Mouse (Mus musculus) left cerebral cortex, postnatal 14 days (tissue): ENCODE data around the gene Tbc1d25. TPM values are rescaled to one million over a fixed set of nuclear protein-coding genes. Genes with fewer than 3 reads are reported as not detected.
A peak's percentile ranks its signal among the peaks of the same experiment; 100 is the strongest.

Source experiments
- DNase-seq, 2 experiments: peaks; one replicate each; pipeline ENCODE4 v3.0.0; 2021 to 2022; ENCODE audit warnings: low spot score in 2 of 2, mixed read lengths in 1 of 2
- intact Hi-C: fragments of 180-260 bp; cut with DNase I; formaldehyde crosslinking; loops from one replicate; pipeline ENCODE4 v1.15.1; 2025
- total RNA-seq, 2 experiments: library from RNA; stranded (reverse); gene quantifications; 2 replicates each; pipeline ENCODE4 v1.2.3; 2021

Tbc1d25 gene
- total RNA-seq, 2 experiments from 2014 or later = 15.7 to 16.3 TPM

DNA sequence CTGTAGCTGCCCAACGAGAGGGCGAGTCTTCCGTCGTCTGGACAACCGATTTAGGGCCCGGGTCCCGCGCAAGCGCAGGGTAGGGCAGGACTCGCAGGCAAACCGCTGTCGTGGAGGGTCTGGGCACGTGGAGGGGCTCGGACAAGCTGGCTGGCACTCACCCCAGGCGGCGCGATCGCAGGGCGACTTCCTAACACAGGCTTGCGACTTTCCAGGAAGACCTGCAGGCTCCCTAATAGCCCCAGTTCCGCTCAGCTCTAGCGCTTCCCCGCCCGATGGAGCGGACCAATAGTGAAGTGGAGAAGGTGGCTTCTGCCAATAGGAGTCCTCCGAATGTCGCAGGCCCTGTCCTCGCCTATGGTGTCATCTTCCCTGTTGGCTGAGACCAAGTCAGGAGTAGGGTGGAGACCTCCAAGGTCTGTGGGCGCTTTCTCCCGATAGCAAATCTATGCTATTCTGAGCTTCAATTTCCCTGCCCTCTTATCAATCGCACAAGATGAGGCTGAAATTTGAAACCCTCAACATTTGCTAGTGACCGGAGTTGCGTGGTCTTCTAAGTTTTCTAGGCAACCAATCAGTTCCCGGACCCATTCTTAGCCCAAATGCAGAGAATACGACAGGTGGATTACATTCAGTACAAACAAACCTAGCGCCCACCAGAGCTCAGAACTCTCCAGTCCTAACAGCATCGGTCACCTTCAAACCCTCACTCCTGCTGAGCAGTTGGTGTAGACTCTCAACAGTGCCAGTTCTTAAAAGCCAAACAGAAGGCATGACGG, 16.8 kb upstream of the Tbc1d25 start:
- intact Hi-C loops = loop anchor here (5.0 kb wide), 1 partner anchor 59 kb away; the partner anchor contains the start of gene Ftsj1

DNA sequence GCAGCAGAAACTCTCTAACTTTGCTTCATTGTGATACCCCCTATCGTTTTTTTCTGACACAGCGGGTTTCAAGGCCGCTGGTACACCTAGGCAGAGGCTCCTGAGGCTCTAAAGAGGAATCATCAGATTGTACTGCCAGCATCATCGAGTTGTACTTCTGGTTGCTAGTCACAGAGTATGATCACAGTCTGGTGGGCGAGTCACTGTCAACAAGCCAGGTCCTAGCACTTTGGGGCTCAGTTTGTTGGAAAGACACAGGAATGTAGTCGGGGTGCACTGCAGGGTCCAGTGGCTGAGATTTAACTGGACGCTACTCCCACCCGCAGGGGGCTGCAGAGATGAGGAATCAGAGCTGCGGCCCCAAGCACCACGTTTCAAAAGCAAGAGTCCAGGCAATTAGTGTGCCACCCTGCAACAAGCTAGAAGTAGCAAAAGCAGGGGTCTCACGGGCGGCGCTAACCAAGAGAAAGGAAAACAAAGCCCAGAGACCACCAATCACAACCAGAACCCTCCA, 16.2 kb upstream of the Tbc1d25 start:
- intact Hi-C loops = loop anchor here (5.0 kb wide), 1 partner anchor 60 kb away; the partner anchor contains the start of gene Ftsj1
- peak in 1 of 2 experiments; percentile 5 for DNase-seq

More for the DNA sequence above, 16.8 kb upstream of the Tbc1d25 start:
- DNase-seq = peak; percentile 76 to 79

DNA sequence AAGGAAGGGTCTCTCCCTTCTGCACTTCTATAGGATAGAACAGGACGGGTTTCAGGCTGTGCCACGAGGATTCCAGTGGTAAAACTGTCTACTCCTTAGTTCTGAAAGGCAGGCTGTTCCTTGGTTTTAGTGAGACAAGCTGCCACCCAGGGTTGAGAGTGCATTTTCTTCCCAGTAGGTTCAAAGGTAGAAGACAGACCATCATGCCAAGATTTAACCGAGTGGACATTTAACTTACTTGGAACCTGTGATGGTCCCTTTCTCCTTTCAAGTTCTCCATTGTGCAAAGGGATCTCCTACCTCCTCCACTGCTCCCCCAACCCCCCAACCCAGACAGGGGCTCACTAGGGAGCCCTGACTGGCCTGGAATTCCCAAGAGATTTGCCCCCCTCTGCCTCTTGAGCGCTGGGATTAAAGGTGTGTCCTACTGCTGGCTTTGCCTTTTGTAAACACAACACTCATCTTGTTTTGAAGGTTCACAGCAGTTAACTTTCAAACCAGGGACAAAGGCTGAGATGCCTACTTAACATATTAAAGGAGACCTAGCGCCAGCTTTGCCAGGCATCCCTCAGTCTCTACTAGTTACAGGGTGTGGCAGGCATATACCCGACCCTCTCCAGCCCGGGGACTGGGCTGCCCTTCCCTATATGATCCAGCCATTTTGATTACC, 7.0 kb upstream of the Tbc1d25 start:
- intact Hi-C loops = no loop called here
- DNase-seq = no peak

DNA sequence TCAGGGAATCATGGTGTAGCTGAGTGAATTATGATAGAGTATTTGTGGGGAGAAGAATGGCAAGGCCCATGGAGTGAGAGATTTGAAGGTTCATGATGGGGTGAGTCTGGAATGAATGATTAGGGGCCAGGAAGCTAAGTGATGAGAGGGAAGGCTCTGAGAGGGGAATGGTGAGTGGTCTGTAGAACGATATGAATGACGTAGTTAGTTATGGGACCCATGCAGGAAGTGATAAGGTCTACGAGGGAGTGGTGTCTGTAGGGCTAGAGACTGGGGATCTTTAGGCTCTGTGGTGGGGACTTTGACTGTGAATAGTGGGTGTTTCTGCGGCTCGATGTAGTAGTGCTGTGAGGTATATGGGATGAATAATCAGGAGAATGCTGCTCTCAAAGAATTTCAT, 3.7 kb upstream of the Tbc1d25 start:
- DNase-seq = no peak
- intact Hi-C loops = no loop called here

DNA sequence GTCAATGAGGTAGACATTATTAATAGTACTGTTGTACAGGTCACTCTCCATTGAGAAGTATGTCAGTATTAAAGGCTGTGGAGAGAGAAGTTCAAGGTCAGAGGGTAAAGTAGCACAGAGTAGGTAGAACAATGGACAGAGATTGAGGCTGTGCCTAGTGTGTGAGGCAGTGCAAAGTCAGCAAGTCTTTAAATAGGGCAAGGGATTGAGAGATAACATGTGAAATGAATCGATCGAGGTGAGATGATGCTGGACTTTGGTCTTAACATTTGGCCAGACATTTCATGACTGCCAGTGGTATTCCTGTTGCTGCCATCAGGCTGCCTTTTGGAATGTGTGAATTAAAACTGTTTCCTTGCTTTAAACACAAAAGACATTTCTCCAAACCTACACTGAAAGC, 2.9 kb upstream of the Tbc1d25 start:
- intact Hi-C loops = no loop called here

DNA sequence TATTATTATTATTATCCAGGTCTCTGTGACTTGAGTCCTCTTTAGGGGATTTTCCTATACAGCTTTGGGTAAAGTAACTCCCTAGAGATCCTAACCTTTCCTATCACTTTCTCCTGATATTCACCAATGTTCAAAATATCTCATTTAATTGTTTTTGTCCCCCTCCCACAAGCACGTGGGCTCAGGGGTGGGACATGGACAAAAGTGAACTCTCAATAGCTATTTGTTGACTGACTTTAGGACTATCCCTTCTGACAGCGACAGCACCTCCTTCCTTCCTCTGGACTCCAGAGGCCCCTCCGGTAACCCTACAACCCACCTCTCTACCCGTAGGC, 845 bp downstream of the Tbc1d25 start:
- intact Hi-C loops = no loop called here
- no peak for DNase-seq

More for the DNA sequence above, 2.9 kb upstream of the Tbc1d25 start:
- no peak for DNase-seq

DNA sequence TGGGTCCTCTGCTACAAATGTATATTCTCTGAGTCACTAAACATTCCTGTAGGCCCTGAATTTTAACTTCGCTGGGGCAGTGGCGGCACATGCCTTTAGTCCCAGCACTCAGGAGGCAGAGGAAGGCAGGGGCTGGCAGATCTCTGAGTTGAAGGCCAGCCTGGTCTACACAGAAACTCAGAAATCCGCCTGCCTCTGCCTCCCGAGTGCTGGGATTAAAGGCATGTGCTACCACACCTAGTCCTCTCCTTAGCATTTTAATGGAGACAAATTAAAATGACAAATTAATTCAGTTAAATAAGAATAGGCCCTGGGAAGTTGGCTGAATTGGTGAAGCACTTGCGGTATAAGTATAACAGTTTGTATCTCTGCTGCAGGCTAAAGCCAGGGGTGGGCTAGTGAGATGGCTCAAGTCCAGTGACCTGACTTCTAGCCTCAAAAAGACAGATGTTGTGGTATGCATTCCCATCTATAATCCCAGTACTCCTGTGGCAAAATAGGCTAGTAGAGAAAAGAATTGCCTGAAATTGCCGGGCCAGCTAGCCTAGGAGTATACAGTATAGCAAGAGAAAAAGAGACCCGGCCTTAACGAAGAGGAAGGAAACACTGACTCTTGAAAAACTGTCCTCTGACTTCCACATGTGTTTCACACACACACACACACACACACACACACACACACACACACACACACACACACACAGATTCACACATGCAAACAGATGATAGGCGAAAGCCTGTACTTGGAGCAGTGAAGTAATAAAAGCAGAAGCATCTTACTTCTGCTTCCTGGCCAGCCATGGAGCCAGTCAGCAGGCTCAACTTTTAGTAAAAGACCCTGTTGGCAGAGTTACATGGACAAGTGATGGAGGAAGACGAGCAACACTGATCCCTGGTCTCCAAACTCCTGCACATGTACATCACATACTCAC, 8.0 kb downstream of the Tbc1d25 start:
- no peak for DNase-seq
- intact Hi-C loops = no loop called here

DNA sequence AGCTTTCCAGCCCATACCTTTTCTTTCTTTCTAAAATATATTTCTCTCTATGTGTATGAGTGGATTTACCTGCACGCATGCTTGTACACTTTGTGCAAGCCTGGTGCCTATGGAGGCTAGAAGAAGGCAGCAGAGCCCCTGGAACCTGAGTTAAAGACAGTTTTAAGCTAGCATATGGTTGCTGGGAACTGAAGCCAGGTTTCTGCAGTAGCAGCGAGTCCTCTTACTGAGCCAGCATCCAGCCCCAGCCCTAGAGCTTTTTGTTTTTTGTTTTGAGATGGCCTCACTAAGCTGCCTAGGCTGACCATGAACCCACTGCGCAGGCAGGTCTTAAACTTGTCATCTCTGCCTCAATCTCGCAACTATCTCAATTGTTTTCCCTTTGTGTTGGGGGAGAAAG, 11.5 kb downstream of the Tbc1d25 start:
- intact Hi-C loops = no loop called here
- DNase-seq = no peak

DNA sequence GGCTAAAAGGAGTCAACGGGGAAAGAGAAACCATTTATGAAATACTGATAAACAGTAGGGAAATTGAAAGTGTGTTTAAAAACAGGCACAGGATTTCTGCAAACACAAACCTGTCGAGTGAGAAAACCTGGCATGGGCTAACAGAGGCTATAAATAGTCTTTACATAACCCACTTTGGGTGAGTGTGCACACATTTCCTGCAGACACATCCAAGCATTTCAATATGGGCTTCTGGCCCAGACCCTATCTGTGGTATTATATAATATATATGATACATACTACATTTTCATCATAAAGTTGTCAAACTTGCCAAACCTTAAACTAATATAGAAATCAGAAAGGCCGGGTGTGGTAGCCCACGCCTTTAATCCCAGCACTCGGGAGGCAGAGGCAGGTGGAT, 12.9 kb downstream of the Tbc1d25 start:
- DNase-seq = peak in 1 of 2 experiments; percentile 39
- intact Hi-C loops = no loop called here

DNA sequence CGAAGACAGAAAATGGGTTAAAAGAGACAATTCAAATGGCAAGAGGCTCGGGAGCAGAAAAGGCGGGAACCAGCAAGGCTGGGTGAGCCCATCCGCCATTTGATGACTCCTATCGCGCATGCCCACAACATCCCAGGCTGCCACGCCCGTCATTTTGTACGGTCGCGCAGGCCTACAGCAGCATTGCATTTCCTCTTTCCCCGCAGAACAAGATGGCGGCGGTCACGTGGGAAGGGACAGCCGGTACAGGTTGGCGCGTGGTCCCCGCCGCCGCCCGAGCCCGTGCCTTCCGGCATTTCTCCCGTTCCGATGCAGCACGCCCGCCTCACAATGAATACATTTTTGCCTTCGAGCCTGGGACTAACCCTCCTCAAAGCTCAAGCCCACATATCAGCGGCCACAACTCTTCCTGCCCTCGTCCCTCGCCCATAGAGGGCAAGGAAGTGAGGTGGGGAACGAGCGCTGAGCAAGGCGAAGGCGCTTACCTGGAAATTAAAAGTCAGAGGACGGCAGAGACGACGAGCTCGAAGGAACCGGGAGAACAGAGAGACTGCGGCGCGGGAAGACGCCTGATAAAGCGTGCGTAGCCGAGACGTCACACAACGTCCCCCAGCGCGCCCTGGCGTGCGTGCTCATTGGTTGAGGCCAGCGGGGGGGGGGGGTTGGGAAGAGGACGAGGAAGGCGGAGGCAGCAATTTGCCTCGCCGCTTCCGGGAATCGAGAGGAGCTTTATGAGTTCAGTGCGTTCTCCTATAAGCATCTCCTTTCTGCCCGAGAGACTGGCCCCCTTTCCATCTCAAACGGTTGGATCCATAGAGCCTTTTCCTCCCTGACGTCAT, 30.6 kb downstream of the Tbc1d25 start, which contains the start of gene Rbm3:
TSS of gene Rbm3 (minus strand) at position 728 of the 839 bp plus-strand sequence.
- peak; percentile 87 to 89 for DNase-seq
- intact Hi-C loops = no loop called here

DNA sequence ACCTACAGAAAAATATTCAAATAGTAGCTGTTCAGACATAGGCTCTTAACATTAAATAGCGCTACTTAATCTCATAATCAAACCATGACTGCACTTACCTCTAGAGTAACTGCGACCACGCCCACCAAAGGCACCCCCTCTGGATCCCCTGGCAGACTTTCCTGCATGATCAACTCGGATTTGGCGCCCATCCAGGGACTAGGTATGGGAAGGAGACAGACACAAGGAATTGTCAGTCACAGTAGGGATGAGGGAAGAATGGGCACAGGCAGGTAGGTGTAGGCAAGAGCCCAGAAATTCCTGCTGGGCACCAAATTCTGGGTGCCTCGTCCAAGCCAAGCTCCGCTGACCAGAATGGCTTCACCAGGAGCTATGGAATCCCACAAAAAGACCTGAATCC, 32.2 kb downstream of the Tbc1d25 start:
- no peak for DNase-seq
- intact Hi-C loops = no loop called here

DNA sequence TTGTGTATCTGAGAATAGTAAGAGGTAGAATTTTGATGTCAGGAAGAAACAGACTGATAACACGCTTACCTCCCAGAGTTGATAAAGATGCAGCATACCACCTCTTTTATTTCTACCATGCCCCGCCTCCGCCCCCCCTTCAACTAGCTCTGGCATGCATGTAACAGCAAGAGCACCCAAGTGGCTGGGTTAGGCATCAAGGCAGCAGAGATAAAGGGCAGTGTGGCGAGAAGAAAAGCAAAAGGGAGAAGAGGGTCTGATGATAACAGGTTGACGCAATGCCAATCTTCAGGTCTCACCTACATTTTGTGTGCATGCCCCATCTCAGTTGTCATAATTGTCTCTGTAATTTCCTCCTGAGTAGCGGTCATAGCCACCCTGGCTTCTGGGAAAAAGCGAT, 33.0 kb downstream of the Tbc1d25 start:
- intact Hi-C loops = no loop called here
- DNase-seq = no peak

DNA sequence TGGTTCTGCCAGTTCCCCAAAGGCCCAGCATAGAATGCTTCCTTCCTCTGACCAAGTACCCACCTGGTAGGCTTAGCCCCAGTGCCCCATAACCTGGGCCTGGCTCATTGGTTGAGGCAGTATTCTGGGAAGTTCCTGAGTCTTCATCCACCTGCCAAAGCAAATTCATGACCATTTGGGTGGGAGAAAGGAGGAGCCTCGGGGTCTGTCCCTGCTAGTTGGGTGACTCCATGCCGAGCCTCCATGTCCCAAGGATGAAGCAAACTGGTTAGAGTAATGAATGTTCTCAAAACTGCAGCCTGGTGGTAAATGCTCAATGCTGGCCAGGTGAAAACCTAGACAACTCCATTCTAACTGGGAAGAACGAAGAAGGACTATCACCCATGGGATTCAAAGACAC, 34.9 kb downstream of the Tbc1d25 start:
- DNase-seq = no peak
- intact Hi-C loops = no loop called here

DNA sequence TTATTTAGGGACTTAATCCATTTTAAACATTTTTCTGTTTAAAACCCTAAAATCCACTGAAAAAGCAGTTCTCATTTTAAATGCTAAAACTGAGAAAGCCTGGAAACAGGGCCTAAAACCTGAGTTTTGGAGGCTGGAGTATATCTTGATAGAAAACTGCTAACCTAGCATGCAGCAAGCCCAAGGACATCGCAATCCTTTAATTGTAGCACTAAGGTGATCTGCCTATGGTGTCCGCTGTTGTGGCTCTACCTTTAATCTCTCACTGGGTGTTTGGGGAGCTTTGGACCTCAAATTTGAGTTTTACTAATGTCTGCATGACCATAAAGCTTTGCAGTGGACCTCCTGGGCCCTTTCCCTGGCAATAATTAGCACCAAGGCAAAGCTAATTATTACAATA, 35.5 kb downstream of the Tbc1d25 start:
- intact Hi-C loops = no loop called here
- no peak for DNase-seq

DNA sequence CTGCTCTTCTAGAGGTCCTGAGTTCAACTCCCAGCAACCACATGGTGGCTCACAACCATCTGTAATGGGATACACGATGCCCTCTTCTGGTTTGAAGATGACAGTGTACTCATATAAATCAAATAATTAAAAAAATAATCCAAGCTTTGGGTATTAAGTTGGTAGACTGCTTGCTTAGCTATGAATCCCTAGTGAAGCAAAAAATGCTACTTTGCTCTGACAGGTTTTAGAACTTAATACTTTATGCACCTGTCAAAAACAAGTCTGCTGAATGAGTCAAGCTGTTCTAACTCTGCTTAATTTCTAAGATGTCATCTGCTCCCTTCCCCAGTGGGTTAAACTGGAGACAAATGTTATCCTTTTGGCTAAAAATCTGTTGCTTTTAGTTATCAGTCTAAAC, 36.5 kb downstream of the Tbc1d25 start:
- no peak for DNase-seq
- intact Hi-C loops = loop anchor here (10.0 kb wide), 1 partner anchor 215 kb away; the partner anchor contains the start of gene Eras

DNA sequence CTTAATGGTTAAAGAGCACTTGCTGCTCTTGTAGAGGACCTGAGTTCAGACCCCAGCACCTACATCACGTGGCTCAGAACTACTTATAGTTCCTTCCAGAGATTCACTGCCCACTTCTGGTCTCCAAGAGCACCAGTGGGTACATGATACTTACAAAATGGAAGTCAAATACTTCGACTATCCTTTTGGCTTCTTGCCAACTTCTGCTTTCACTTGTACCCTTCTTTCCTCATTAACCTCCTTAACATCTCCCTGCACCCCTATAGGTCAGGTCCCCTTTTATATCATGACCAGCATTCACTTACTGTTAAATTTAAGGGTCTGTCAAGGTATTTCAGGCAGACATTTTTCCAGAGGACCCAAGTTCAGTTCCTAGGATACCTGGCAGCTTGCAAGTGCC, 40.1 kb downstream of the Tbc1d25 start:
- intact Hi-C loops = loop anchor here (10.0 kb wide), 1 partner anchor 211 kb away; the partner anchor contains the start of gene Eras
- DNase-seq = no peak

DNA sequence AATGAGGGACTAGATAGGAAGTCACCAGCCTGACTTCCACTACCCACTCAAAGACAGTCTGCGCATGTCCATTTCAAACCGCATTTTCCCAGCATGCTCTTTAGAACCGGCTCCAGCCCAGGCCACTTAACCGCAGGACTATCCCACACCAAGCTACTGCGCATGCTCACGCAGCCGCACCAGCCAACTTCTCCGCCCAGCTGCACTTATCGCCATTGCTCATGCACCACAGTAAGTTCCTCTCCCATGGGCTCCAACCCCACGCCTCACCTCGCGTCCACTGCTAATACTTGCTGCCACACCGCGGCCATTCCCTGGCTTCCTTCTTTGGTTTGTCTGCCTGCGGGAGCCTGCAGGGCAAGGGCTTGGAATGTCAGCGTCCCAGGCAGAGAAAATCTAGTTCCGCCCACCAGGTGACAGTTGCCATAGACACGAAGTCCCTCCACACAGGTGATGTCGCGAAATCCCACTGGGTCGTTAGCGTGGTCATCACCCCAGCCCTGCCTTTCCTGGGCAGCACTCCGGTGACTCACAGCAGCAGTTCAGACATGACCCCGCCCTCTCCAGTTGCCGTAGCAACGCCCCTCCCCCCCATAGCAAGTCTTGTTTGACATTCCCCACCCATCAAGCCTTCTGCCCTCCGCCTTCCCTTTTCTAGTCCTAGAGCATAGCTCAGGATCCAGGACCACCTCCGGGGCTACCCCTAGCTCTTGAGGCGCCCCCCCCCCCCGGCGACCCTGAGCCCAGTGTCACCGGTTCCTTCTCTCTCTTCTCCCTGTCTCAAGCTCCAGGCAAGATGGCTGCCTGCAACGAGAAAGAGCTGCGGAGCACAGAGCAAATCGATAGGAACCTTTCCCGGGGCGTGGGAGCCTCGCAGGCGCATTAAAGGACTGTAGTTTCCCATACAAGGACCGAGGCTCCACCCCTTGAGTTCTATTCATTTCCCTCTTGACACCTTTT, 43.7 kb downstream of the Tbc1d25 start, which contains the start of gene Wdr13:
TSS of gene Wdr13 (minus strand) at position 876 of the 960 bp plus-strand sequence.
- DNase-seq = peak; percentile 88 to 92
- intact Hi-C loops = loop anchor here (10.0 kb wide), 1 partner anchor 207 kb away; the partner anchor contains the start of gene Eras
